Mouse (Mus musculus): Measurements from ENCODE around the gene Fut11.

GRCm38 (mm10) chr14:20659687-20660086 lies 35.1 kb upstream of the Fut11 start:
- TF ChIP-seq EP300 (optimal IDR thresholded peaks at IDR 0.05): no peak
- TF ChIP-seq CTCF (IDR thresholded peaks at IDR 0.05; ENCODE audit: low read depth): no peak

Data from stomach, postnatal 0 days (tissue).